Mouse (Mus musculus) forebrain, embryonic 16.5 days (tissue): ENCODE measurements at regions not wholly inside any gene's neighbourhood (a gene's known extent, or its start where the extent isn't known, plus 50 kb on each side); places are given as distances from the start of the nearest gene placed in this dataset.
A peak's percentile ranks its signal among the peaks of the same experiment; 100 is the strongest.

Experiments
- ATAC-seq: fragments of 200-750 bp; cut with Nextera tagmentation; 2 replicates; pipeline ENCODE4 v1.8.0; 2017; ENCODE audit warnings: mild to moderate bottlenecking, moderate library complexity
- H3K27ac ChIP-seq: fragments of 300-500 bp; sonication (generic); 2 replicates; pipeline ENCODE4 v1.5.1; 2014; ENCODE audit warnings: low read length, control low read depth
- H3K27me3 ChIP-seq: fragments of 300-500 bp; sonication (generic); replicated peaks from 2 replicates; pipeline ENCODE4 v1.6.1; 2014; ENCODE audit warnings: low read length; ENCODE audit not compliant: control insufficient read depth, insufficient read depth
- H3K36me3 ChIP-seq: fragments of 300-500 bp; sonication (generic); 2 replicates; pipeline ENCODE4 v1.6.1; 2014; ENCODE audit not compliant: control insufficient read depth, insufficient read depth
- H3K4me1 ChIP-seq: fragments of 300-500 bp; sonication (generic); replicated peaks from 2 replicates; pipeline ENCODE4 v1.6.1; 2014; ENCODE audit warnings: low read length; ENCODE audit not compliant: control insufficient read depth, insufficient read depth
- H3K4me2 ChIP-seq: fragments of 300-500 bp; sonication (generic); 2 replicates; pipeline ENCODE4 v1.6.1; 2014; ENCODE audit warnings: mild to moderate bottlenecking, low read length, control low read depth
- H3K4me3 ChIP-seq: fragments of 300-500 bp; sonication (generic); replicated peaks from 2 replicates; pipeline ENCODE4 v1.5.1; 2014; ENCODE audit warnings: mild to moderate bottlenecking, low read length, control low read depth
- H3K9ac ChIP-seq: fragments of 300-500 bp; sonication (generic); replicated peaks from 2 replicates; pipeline ENCODE4 v1.6.1; 2014; ENCODE audit warnings: low read depth, low read length, control low read depth
- H3K9me3 ChIP-seq: fragments of 300-500 bp; sonication (generic); 2 replicates; pipeline ENCODE4 v1.6.1; 2016; ENCODE audit warnings: low read length; ENCODE audit not compliant: control insufficient read depth
- WGBS: fragments of 180-500 bp; shearing (Covaris S2); extraction: QIAGEN DNeasy Blood & Tissue Kit; methylation state at CpG from one replicate; pipeline ENCODE4 v1.1.7; 2014; 5-methylcytosine and 5-hydroxymethylcytosine counted together

DNA sequence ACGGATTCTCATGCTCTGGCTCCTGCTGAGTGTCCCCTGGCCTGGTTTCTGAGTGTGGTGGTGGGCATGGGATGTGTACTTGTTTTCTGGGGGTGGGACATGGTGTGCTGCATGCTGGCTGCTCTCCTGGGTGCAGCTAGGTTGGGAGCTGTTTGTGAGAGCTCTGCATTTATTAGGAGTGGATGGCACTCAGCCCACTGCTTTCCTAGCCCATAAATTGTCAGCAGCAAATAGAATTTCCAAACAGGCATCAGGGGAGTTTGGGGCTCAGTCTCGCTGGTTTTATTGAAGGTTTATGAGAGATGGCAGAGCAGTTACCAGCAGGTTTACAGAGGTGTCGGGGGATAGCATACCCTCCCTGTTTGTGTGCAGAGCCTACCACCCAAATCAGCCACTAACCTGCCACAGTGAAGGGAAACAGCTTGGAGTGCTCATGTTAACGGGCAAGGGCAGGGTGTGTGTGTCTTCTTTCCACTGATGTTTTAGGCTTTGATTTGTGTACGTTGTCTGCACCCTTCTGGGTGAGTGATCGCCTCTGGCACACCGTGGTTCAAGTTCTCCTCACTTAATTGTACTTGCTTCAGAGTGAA lies 372.6 kb downstream of the Eipr1 start:
- Histone ChIP-seq H3K4me1 (peaks cover 21% of the 10 kb centered on the region), H3K27me3 (no peaks in the 10 kb centered on the region), H3K4me3 (no peak overlapping the region), H3K4me2 (no peak overlapping the region), H3K9me3 (no peaks in the 10 kb centered on the region), H3K9ac (no peak overlapping the region), H3K27ac (peak overlapping the region; percentile 7; the same call in 1 of the 2 replicates), H3K36me3 (no peaks in the 10 kb centered on the region)
- ATAC-seq, result no peak
- 55% methylated on average over 7 of the region's 7 CpGs for WGBS

DNA sequence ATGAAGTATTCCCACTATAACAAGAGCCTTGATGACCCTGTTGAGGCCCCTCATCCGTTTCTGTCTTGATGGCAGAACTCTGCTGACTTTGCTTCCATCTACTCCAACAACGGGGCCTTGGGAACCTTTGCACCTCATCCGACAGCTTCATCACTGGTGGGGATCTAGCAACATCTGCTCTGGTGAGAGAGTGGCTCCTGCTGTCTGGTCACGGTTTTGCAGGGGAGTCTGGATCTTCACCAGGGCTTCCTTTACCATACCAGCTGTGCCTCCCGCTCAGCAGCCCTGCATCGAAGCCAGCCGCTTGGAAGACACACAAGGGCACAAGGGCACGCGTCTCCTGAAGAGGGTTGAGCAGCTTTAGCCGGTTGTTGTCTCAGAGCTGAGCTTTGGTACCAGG lies 377.2 kb downstream of the Eipr1 start:
- peaks cover 15% of the 10 kb centered on the region for H3K4me1 ChIP-seq
- H3K36me3 ChIP-seq, result no peaks in the 10 kb centered on the region
- H3K27me3 ChIP-seq, result no peaks in the 10 kb centered on the region
- H3K4me2 ChIP-seq, result no peak overlapping the region
- H3K27ac ChIP-seq, result no peak overlapping the region
- 58% methylated on average over 10 of the region's 10 CpGs for WGBS
- H3K4me3 ChIP-seq, result no peak overlapping the region
- H3K9me3 ChIP-seq, result no peaks in the 10 kb centered on the region
- ATAC-seq, result peak; percentile 53; the same call in 1 of the 2 replicates
- H3K9ac ChIP-seq, result no peak overlapping the region

DNA sequence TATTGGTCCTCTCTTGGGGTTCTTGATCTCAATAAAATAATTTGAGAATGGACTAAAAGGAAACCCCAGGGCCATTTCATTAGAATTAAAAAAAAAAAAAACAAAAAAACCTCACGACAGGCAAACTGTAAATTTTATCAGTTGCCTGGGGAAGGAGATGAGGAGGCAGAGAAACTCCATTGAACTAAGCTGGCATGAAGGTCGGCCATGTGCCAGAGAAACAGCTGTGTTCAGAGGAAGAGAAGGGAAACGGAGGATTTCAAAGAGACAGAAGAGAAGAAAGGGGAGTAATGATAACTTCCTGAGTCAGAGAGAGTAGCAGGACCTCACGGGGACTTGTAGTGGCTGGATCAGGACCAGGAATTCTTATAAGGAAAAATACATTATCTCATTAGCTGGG lies 377.7 kb downstream of the Eipr1 start:
- no peak for ATAC-seq
- WGBS, result 50% methylated on average over 4 of the region's 4 CpGs
- Histone ChIP-seq H3K9me3 (no peaks in the 10 kb centered on the region), H3K4me1 (peaks cover 10% of the 10 kb centered on the region), H3K9ac (no peak overlapping the region), H3K4me2 (no peak overlapping the region), H3K36me3 (no peaks in the 10 kb centered on the region), H3K27me3 (no peaks in the 10 kb centered on the region), H3K27ac (no peak overlapping the region), H3K4me3 (no peak overlapping the region)

DNA sequence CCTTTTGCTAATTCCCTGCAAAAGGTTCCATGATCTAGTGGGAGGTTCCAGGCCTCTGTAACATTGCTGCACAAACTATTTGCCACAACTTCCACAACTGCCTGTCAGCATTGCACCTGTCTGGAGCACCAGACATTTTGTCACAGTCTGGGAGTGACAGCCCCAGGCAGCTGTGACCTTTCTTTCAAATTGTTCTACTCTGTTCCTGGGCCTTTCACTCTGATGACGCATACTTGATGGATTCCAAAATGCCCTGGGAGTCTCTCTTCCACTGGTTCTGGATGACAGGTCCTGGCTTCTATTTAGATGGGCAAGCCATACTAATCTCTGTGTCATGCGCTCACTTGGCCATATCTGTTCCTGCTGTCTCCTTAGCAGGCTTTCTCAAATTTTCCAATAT lies 382.7 kb downstream of the Eipr1 start:
- WGBS, result 90% methylated on average over 2 of the region's 2 CpGs
- Histone ChIP-seq H3K9ac (no peak overlapping the region), H3K36me3 (no peaks in the 10 kb centered on the region), H3K4me3 (no peak overlapping the region), H3K4me1 (peaks cover 24% of the 10 kb centered on the region), H3K9me3 (no peaks in the 10 kb centered on the region), H3K27ac (no peak overlapping the region), H3K27me3 (no peaks in the 10 kb centered on the region), H3K4me2 (no peak overlapping the region)
- no peak for ATAC-seq

DNA sequence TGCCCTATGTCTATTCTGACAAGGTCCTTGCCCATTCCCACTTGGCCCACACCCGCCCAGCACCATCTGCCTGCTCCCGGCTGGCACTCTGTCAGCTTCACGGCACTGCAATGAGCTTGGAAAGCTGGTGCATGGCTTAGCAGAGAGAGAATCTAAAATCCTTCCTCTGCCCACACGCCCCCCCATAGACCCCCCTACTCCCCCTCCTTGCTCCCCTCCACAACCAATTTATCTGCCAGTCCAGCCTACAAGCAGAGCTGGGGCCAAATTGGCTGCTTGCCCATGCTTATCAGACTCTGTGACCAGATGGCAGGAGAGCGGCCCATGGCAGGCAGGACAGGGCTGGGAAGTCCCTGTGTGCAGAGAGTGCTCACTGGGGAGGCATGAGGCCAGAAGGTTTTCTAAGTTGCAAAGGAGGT lies 385.3 kb downstream of the Eipr1 start:
- no peaks in the 10 kb centered on the region for H3K36me3 ChIP-seq
- H3K9me3 ChIP-seq, result no peaks in the 10 kb centered on the region
- WGBS, result 12% methylated on average over 5 of the region's 5 CpGs
- H3K27me3 ChIP-seq, result no peaks in the 10 kb centered on the region
- no peak overlapping the region for H3K9ac ChIP-seq
- no peak overlapping the region for H3K4me3 ChIP-seq
- peaks cover 33% of the 10 kb centered on the region for H3K4me1 ChIP-seq
- ATAC-seq, result peak; percentile 91
- H3K4me2 ChIP-seq, result no peak overlapping the region
- H3K27ac ChIP-seq, result peak overlapping the region; percentile 78

DNA sequence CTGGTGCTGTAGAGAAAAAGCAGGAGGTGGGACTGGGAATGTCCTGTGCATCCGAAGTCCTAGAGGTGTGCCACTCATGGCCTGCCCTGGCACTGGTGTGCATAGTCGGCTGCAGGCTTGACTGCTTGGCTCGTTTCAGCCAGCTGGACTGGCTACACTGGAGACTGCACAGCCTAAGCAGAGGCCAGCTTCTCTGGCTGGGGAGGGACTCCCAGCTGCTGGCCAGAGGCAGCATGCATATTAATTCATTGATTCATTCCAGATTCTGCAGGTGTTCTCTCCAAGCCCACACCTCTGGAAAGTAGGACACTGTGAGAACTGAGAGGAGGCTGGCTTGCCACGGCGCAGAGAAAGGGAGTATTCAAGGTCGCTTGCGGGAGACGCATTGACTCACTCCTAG lies 385.9 kb downstream of the Eipr1 start:
- H3K4me3 ChIP-seq, result no peak overlapping the region
- no peaks in the 10 kb centered on the region for H3K36me3 ChIP-seq
- no peaks in the 10 kb centered on the region for H3K27me3 ChIP-seq
- WGBS, result 60% methylated on average over 8 of the region's 8 CpGs
- H3K27ac ChIP-seq, result peak overlapping the region; percentile 78
- no peaks in the 10 kb centered on the region for H3K9me3 ChIP-seq
- H3K9ac ChIP-seq, result no peak overlapping the region
- no peak overlapping the region for H3K4me2 ChIP-seq
- H3K4me1 ChIP-seq, result peaks cover 39% of the 10 kb centered on the region
- peak; percentile 61 for ATAC-seq

DNA sequence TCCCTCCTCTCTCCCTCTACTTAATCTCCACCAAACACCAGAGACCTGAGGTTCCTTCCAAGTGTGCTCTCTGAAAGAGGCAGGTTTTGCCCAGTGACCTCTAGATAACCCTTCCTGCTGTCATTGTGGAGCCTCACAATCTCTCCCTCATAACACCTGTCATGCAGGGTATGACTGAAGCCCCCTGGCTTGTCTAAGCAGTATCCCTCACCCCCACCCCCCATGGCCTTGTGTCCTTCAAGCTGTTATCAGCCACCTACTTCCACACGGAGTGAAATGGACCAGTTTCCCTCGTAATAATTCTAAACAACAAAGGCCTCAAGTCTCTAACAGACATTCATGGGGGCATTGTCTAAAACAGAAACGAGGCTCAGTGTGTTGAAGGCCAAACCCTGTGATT lies 387.6 kb upstream of the Myt1l start:
- Histone ChIP-seq H3K9ac (no peak overlapping the region), H3K27me3 (no peaks in the 10 kb centered on the region), H3K36me3 (no peaks in the 10 kb centered on the region), H3K9me3 (no peaks in the 10 kb centered on the region), H3K4me1 (peaks cover 45% of the 10 kb centered on the region), H3K27ac (peak overlapping the region; percentile 22), H3K4me2 (no peak overlapping the region), H3K4me3 (no peak overlapping the region)
- no peak for ATAC-seq
- 26% methylated on average over 3 of the region's 3 CpGs for WGBS

DNA sequence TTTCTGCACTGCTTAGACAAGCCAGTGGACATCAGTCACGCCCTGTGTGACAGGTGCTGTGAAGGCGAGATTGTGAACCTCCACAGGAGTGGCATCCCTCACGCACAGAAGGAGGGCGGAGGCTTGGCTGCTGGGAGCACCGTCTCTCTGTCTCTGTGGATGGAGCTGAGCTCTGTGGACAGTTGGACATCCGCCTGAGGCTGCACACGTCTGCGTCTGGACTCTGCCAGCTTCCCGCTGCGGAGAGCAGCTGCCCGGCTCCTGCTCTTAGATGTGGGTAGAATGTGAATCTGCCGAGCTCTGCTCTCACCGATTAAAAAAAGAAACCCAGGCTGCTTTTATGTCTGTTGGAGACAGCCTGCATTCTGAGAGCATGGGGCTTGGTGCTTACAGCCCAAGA lies 387.1 kb upstream of the Myt1l start:
- H3K4me1 ChIP-seq, result peaks cover 41% of the 10 kb centered on the region
- peak; percentile 32 for ATAC-seq
- H3K27me3 ChIP-seq, result no peaks in the 10 kb centered on the region
- no peaks in the 10 kb centered on the region for H3K9me3 ChIP-seq
- H3K4me2 ChIP-seq, result peak overlapping the region; percentile 12; the same call in 1 of the 2 replicates
- H3K27ac ChIP-seq, result peak overlapping the region; percentile 22
- peak overlapping the region; percentile 43 for H3K9ac ChIP-seq
- no peaks in the 10 kb centered on the region for H3K36me3 ChIP-seq
- no peak overlapping the region for H3K4me3 ChIP-seq
- WGBS, result 18% methylated on average over 13 of the region's 13 CpGs

DNA sequence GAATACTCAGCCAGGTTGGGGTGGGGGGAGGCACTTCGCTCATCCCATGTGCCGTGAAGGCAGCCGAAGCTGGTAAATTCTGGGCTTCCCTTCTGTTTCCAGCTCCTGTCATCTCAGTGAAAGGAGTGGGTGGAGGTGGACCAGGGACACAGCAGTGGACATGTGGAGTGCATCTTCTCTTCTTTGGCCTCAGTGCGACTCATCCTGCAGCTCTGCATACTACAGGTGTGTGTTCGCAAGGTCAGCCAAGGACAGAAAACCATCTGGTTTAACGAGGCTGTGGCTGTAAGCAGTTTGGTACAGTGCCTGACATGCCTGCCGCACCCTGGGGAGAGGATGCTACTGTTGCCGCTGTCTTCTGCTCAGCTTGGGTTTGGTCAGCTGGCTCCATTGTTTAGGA lies 386.3 kb upstream of the Myt1l start:
- Histone ChIP-seq H3K27ac (peak overlapping the region; percentile 22), H3K4me2 (0 out of 2 replicates have a peak overlapping the region, but pooled peaks have one; percentile 3), H3K9ac (peak overlapping the region; percentile 1; the same call in 1 of the 2 replicates), H3K36me3 (no peaks in the 10 kb centered on the region), H3K4me1 (peaks cover 34% of the 10 kb centered on the region), H3K27me3 (no peaks in the 10 kb centered on the region), H3K4me3 (no peak overlapping the region), H3K9me3 (no peaks in the 10 kb centered on the region)
- no peak for ATAC-seq
- 61% methylated on average over 8 of the region's 8 CpGs for WGBS

DNA sequence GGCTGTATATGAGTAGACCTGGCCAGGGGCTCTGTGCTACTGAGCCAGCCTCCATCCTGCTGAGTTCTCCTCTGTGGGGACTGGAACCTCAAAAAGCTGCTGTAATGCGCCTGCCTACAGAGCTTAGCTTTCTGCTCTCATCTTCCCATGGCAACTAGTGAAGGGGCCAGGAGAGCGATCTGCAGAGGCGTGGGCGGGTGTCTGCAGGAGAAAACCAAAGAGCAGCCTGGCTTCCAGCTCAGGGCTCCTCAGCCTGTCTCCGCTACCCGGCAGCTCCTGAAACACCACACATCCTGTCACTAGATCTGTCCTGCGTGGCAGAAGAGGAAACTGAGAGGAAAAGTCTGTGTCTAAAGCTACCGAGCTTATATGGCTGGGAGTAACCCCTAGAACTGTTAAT lies 384.9 kb upstream of the Myt1l start:
- Histone ChIP-seq H3K27ac (no peak overlapping the region), H3K27me3 (no peaks in the 10 kb centered on the region), H3K4me1 (peaks cover 26% of the 10 kb centered on the region), H3K9me3 (no peaks in the 10 kb centered on the region), H3K4me3 (no peak overlapping the region), H3K4me2 (no peak overlapping the region), H3K36me3 (no peaks in the 10 kb centered on the region), H3K9ac (no peak overlapping the region)
- WGBS, result 81% methylated on average over 8 of the region's 8 CpGs
- ATAC-seq, result no peak
